Mouse (Mus musculus) C2C12 (cell line): ENCODE measurements around the gene S100a10. TPM values are rescaled to one million over a fixed set of nuclear protein-coding genes. Genes with fewer than 3 reads are reported as not detected.
A peak's percentile ranks its signal among the peaks of the same experiment; 100 is the strongest.

Source experiments
- H3K27me3 ChIP-seq: one replicate; pipeline ENCODE4 v1.6.1; 2011; ENCODE audit not compliant: control insufficient read depth, insufficient read depth, insufficient read length
- H3K36me3 ChIP-seq: one replicate; pipeline ENCODE4 v1.6.1; 2011; ENCODE audit not compliant: control insufficient read depth, insufficient read depth
- H3K4me3 ChIP-seq: one replicate; pipeline ENCODE4 v1.5.1; 2011; ENCODE audit warnings: mild to moderate bottlenecking, control low read depth; ENCODE audit not compliant: poor library complexity, insufficient read depth, severe bottlenecking
- H3K79me2 ChIP-seq: one replicate; pipeline ENCODE4 v1.6.1; 2011; ENCODE audit not compliant: control insufficient read depth, insufficient read depth
- H3K79me3 ChIP-seq: one replicate; pipeline ENCODE4 v1.6.1; 2011; ENCODE audit warnings: low read depth, control low read depth
- H3ac ChIP-seq: one replicate; pipeline ENCODE3; 2011; ENCODE audit warnings: low read depth; ENCODE audit not compliant: control insufficient read depth, insufficient read length
- CEBPB ChIP-seq: IDR thresholded peaks from one replicate; pipeline ENCODE4 v1.6.1; 2011; ENCODE audit warnings: low read depth, mild to moderate bottlenecking, control low read depth, moderate library complexity
- CTCF ChIP-seq: IDR thresholded peaks from one replicate; pipeline ENCODE4 v1.5.1; 2011; ENCODE audit not compliant: control insufficient read depth, insufficient read depth, insufficient read length
- FOSL1 ChIP-seq: IDR thresholded peaks from one replicate; pipeline ENCODE4 v1.8.0; 2011; ENCODE audit warnings: mild to moderate bottlenecking, low read length; ENCODE audit not compliant: poor library complexity, insufficient read depth, severe bottlenecking
- MAX ChIP-seq: IDR thresholded peaks from one replicate; pipeline ENCODE4 v1.6.1; 2011; ENCODE audit warnings: mild to moderate bottlenecking, control low read depth
- MYOD1 ChIP-seq: IDR thresholded peaks from one replicate; pipeline ENCODE4 v1.6.1; 2011; ENCODE audit warnings: low read depth; ENCODE audit not compliant: control insufficient read depth, insufficient read length
- MYOG ChIP-seq: IDR thresholded peaks from one replicate; pipeline ENCODE4 v1.6.1; 2011; ENCODE audit not compliant: control insufficient read depth, insufficient read length; ENCODE audit errors: extremely low read depth
- USF1 ChIP-seq: IDR thresholded peaks from one replicate; pipeline ENCODE4 v1.6.1; 2011; ENCODE audit warnings: low read depth, mild to moderate bottlenecking, control low read depth, moderate library complexity
- polyA plus RNA-seq: library from polyadenylated mRNA; unstranded; fragments of >200 nt; fragmentation: generic; extraction: Trizol; gene quantifications from one replicate; pipeline ENCODE4 v1.2.1, GENCODE M21; 2012; ENCODE audit warnings: missing spikeins

S100a10 gene
- polyA plus RNA-seq, 1 experiment = 1,750 TPM

GRCm38 (mm10) chr3:93554379-93554980, 400 bp upstream of the S100a10 start:
- TF ChIP-seq MAX (peak; percentile 8), MYOD1 (no peak)
- Histone ChIP-seq H3K79me3 (peaks cover 36% of the 10 kb centered on the region), H3ac (peak overlapping the region; percentile 16), H3K79me2 (peaks cover 45% of the 10 kb centered on the region), H3K27me3 (no peaks in the 10 kb centered on the region), H3K36me3 (peaks cover 25% of the 10 kb centered on the region), H3K4me3 (peak overlapping the region; percentile 71)

GRCm38 (mm10) chr3:93555878-93556254, 986 bp downstream of the S100a10 start:
- Histone ChIP-seq H3K36me3 (peaks cover 39% of the 10 kb centered on the region), H3K79me3 (peaks cover 49% of the 10 kb centered on the region), H3K27me3 (no peaks in the 10 kb centered on the region), H3K4me3 (peak overlapping the region; percentile 71), H3ac (peak overlapping the region; percentile 100), H3K79me2 (peaks cover 59% of the 10 kb centered on the region)
- TF ChIP-seq USF1 (no peak), MYOD1 (no peak), FOSL1 (peak; percentile 12), MAX (no peak), CEBPB (no peak), CTCF (no peak), MYOG (no peak)

GRCm38 (mm10) chr3:93556599-93556998, 1.7 kb downstream of the S100a10 start:
- no peak for TF ChIP-seq MYOG
- no peak for TF ChIP-seq FOSL1
- TF ChIP-seq MAX = no peak
- TF ChIP-seq CTCF = no peak
- no peak for TF ChIP-seq MYOD1
- no peak for TF ChIP-seq USF1
- no peak for TF ChIP-seq CEBPB

GRCm38 (mm10) chr3:93557471-93557870, 2.6 kb downstream of the S100a10 start:
- Histone ChIP-seq H3K79me3 (peaks cover 65% of the 10 kb centered on the region), H3K27me3 (no peaks in the 10 kb centered on the region), H3ac (no peak overlapping the region), H3K79me2 (peaks cover 75% of the 10 kb centered on the region), H3K36me3 (peaks cover 55% of the 10 kb centered on the region), H3K4me3 (peak overlapping the region; percentile 71)
- TF ChIP-seq MAX = no peak

More at GRCm38 (mm10) chr3:93556599-93556998, 1.7 kb downstream of the S100a10 start:
- H3K79me2 ChIP-seq = peaks cover 66% of the 10 kb centered on the region
- H3K27me3 ChIP-seq = no peaks in the 10 kb centered on the region
- H3K4me3 ChIP-seq = peak overlapping the region; percentile 71
- H3K36me3 ChIP-seq = peaks cover 46% of the 10 kb centered on the region
- H3ac ChIP-seq = peak overlapping the region; percentile 28
- peaks cover 56% of the 10 kb centered on the region for H3K79me3 ChIP-seq

GRCm38 (mm10) chr3:93559961-93560360, 5.1 kb downstream of the S100a10 start:
- H3K36me3 ChIP-seq = peaks cover 80% of the 10 kb centered on the region
- TF ChIP-seq CTCF (no peak), USF1 (no peak), FOSL1 (no peak), MYOG (no peak)
- H3K79me2 ChIP-seq = peaks cover 91% of the 10 kb centered on the region
- H3K79me3 ChIP-seq = peaks cover 78% of the 10 kb centered on the region
- H3K4me3 ChIP-seq = no peak overlapping the region
- H3K27me3 ChIP-seq = no peaks in the 10 kb centered on the region
- H3ac ChIP-seq = no peak overlapping the region

- no peak for TF ChIP-seq FOSL1
- Histone ChIP-seq H3K4me3 (no peak overlapping the region), H3K79me2 (peaks cover 68% of the 10 kb centered on the region), H3ac (no peak overlapping the region), H3K79me3 (peaks cover 62% of the 10 kb centered on the region), H3K27me3 (no peaks in the 10 kb centered on the region), H3K36me3 (peaks cover 85% of the 10 kb centered on the region)
These were observed 7.5 kb downstream of the S100a10 start for GRCm38 (mm10) chr3:93562372-93562771.
